Mouse (Mus musculus) v-Abl transformed pro-B cells (cell line): ENCODE results near the gene Ppp1r37.
"Not testable (repeated sequence)": the region's sequence is repeated elsewhere in the genome, so short reads cannot be mapped to it uniquely, and the experiment has no call there.

Source experiments
- in situ Hi-C, 2 experiments: fragments of 400-800 bp; cut with MboI; formaldehyde crosslinking; loops; one replicate each; pipeline ENCODE4 v1.15.1; 2025; ENCODE audit not compliant: unreplicated experiment in 2 of 2

The Ppp1r37 gene

GRCm38 (mm10) chr7:19562643-19563410 lies at the start of gene Ppp1r37:
TSS of gene Ppp1r37 (minus strand) at chr7:19563076.
- in situ Hi-C loops: no loop called here

DNA sequence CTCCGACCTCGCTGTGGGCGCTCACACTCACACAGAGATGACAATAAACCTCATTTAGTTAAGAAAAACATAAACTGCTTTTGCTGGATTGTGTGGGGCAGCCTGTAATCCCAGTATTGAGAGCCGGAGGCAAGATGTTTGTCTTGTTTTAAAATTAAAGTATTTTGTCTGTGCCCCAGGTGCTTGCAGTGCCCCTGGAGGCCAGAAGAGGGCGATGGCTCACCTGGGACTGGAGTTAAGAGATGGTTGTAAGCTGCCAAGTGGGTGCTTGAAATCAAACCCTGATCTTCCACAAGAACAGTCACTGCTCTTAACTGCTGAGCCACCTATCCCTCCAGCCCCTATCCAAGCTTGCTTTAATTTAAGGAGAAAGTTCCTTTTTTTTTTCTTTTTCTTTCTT lies 48.1 kb upstream of the Ppp1r37 start:
- in situ Hi-C loops: loop anchor here in 1 of 2 experiments (10.0 kb wide), 1 partner anchor 106 kb away; the partner anchor contains the start of genes Bloc1s3 and Trappc6a

DNA sequence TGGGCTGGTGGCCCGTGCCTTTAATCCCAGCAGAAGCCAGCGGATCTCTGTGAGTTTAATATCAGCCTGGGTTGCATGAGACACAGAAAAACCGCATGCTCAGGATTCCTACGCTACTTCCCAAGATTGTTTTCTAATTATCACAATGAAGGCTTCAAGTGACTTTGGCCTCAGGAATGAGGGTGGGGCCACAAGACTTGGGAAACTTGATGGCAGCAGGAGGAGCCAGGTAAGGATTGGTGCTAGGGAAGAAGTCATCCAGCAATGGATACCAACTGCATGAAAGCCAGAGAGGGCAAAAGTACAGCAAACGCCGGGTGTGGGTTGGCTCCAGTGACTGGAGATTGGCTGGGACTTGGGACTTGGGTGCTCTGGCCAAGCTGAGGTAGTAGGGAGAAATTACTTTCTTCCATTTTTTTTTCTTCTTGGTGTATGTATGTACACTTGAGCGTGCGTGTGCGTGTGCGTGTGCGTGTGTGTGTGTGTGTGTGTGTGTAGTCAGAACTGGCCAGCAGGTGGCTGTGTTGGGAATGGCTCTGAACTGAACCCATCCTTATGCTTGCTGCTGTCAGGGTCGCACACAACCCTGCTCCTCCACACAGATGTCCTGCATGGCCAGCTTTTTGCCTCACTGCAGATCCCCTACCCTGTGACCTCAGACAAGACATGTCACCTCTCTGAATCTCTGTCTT lies 46.9 kb upstream of the Ppp1r37 start:
- in situ Hi-C loops: loop anchor here in 1 of 2 experiments (10.0 kb wide), 1 partner anchor 105 kb away; the partner anchor contains the start of genes Bloc1s3 and Trappc6a

DNA sequence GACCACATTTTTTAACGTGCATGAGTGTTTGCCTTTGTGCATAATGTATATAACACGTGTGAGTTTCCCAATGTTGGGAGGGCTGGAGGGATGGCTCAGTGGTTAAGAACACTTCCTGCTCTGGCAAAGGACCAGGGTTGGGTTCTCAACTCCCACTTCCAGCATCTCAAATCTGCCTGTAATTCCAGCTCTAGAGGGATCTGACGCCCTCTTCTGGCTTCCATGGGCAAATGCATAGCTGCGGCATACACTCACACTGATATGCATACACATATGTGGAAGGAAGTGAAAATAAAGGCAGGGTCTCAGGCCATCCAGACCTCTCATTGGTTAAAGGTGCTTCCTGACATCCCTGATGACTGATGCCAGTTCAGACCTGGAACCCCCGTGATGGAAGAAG lies 44.4 kb upstream of the Ppp1r37 start:
- in situ Hi-C loops: no loop called here

- in situ Hi-C loops: not testable (repeated sequence)
These were observed 41.8 kb upstream of the Ppp1r37 start for GRCm38 (mm10) chr7:19604606-19605214.

GRCm38 (mm10) chr7:19603849-19604605 lies 41.2 kb upstream of the Ppp1r37 start, which contains the start of gene Clasrp:
TSS of gene Clasrp (minus strand) at chr7:19604486.
- in situ Hi-C loops: no loop called here

DNA sequence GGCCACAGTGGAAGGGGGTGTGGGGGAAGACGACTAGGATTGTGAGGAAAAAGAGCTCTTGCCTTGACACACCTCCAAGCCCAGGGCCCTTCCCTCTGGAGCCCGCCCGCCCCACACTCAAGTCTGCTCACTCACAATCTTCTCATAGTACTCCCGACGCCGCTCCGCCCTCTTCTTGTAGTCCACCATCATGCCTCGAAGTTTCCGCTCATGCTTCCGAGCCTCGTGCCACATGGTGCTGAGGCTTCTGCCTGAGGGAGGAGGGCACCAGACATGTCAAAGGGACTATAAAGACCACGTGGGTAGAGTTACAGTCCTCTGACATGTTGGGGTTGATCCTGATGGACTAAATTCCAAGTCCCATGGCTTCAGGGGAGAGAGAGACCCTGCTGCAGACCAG lies 40.2 kb upstream of the Ppp1r37 start:
- in situ Hi-C loops: no loop called here

- in situ Hi-C loops: no loop called here
These were observed 37.7 kb upstream of the Ppp1r37 start for GRCm38 (mm10) chr7:19600562-19600961.

DNA sequence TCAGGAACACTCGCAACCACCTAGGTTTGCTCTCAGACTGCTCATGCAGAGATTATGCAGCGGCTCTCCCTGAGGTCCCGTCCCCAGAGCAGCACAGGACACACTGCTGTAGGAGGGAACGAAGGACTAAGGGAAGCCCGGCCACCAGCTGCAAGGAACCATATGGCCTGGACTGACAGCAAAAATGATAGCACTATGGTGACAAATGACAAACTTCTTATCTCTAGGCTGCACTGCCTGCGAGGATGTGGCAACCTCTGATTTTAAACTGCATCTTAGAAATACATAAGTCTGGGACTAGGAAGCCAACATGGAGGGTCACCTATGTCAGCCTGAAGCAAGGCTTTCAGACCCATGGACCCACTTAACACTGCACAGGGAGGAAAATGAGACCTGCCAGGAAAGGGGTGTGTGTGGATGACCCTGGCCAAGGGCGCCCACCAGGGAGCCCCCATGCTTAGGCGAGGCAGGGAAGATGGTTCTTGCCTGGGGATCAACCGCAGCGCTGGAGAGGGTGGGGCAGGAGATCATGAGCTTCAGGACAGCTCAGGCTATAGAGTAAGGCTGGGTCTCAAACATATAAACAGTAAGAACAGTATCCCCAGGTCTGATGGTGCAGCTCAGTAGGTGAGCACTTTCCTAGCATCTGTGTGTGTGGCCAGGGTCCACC lies 30.3 kb upstream of the Ppp1r37 start:
- in situ Hi-C loops: loop anchor here (5.0 to 10.0 kb wide), 4 partner anchors 74 to 202 kb away; partner anchors contain the start of genes Cblc (in 1 of the 2) and Clptm1 (in 1 of the 2)

DNA sequence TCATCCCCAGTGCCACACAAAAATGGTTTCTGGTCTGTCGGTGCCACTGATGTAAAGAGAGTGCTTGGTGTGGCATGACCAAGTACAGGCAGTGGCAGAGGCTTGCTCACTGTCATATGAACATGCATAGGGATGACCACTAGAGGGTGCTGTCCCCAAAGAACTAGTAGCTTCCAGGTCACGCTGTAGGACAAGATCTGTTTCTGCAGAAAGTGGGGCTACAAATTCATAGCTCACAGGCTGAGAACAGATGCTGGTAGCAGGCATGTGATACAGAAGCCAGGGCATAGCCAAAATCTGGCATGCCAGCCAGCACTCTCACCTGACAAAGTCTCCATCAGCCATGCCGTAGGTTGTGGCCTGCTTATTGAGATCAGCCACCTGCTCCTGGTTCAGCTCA lies 27.0 kb upstream of the Ppp1r37 start:
- in situ Hi-C loops: loop anchor here (5.0 to 10.0 kb wide), 5 partner anchors 77 to 205 kb away; partner anchors contain the start of genes Cblc (in 1 of the 2) and Clptm1 (in 1 of the 2)

DNA sequence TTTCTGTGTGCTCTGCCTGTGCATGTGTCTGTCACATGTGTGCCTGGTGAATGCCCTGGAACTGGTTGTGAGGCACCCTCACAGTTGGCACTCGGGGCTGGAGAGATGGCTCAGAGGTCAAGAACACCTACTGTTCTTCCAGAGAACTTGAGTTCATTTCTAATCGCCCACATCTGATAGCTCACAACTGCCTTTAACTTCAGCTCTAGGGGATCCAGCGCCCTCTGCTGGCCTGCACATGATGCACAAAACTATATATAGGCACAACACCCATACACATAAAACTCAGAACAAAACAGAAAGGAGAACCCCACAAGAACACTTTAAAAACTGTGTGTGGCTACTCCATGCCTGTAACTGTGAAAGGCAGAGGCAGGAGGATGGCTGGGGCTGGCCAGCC lies 26.3 kb upstream of the Ppp1r37 start:
- in situ Hi-C loops: loop anchor here in 1 of 2 experiments (5.0 kb wide), 1 partner anchor 87 kb away; no protein-coding TSS in a partner anchor

DNA sequence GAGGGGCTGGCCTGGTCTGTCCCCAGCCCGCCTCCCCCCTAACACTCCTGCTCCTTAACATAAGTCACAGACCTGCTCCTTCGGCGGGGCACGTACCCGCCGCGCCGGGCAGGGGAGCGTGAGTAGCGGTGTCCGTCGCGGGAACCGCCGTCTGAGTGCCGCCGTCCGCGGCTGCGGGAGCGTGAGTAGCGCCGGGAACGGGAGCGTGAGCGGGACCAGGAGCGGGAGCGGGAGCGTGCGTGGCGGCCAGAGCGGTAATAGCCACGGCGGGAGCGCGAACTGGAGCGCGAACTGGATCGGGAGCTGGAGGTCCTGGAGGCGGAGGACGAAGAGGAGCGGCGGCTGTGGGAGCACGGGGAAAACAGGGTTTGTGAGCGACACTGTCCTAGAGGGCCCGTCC lies 23.4 kb upstream of the Ppp1r37 start:
- in situ Hi-C loops: loop anchor here in 1 of 2 experiments (5.0 kb wide), 1 partner anchor 84 kb away; no protein-coding TSS in a partner anchor

DNA sequence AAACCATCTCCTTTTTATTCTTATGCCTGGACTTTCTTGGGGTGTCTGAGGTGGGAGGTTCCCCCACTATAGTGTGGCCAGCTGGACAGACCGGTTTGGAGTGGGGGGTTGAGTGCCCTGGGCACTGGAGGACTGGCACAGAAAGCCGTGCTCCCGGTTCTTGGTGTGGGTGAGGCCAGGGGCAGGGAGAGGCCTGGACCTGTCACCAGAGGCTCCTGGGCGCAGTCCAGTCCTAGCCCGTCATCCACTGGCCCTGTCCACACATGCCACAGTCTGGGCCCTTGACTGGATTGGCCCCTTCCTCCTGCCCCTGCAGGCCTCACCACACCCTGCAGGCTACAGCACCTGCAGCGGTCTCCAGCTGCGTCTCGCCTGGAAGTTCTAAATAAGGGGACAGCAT lies 17.8 kb upstream of the Ppp1r37 start:
- in situ Hi-C loops: no loop called here

GRCm38 (mm10) chr7:19579751-19580150 lies 16.9 kb upstream of the Ppp1r37 start:
- in situ Hi-C loops: loop anchor here in 1 of 2 experiments (5.0 kb wide), 1 partner anchor 72 kb away; the partner anchor contains the start of genes Bloc1s3 and Trappc6a

DNA sequence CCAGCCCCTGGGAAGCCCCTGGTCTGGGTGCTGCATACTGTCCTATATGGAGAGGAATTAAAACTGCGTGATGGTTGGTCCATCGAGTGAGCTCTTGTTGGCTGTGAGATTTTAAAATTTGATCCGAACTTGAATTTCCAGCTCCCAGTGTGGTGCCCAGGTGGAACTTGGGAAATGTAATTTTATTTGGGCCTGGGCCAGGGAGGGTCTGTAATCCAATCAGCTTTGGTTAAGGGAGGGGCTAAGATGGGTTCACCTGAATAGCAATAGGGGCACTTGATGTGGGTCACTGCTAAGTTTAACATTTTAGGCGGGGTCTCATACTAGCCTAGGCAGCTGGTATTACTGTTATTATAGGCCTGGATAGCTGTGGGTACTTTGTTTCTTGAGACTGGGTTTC lies 15.6 kb upstream of the Ppp1r37 start:
- in situ Hi-C loops: loop anchor here in 1 of 2 experiments (5.0 kb wide), 1 partner anchor 71 kb away; the partner anchor contains the start of genes Bloc1s3 and Trappc6a

GRCm38 (mm10) chr7:19577877-19578414 lies 15.1 kb upstream of the Ppp1r37 start:
- in situ Hi-C loops: loop anchor here in 1 of 2 experiments (5.0 kb wide), 1 partner anchor 71 kb away; the partner anchor contains the start of genes Bloc1s3 and Trappc6a

DNA sequence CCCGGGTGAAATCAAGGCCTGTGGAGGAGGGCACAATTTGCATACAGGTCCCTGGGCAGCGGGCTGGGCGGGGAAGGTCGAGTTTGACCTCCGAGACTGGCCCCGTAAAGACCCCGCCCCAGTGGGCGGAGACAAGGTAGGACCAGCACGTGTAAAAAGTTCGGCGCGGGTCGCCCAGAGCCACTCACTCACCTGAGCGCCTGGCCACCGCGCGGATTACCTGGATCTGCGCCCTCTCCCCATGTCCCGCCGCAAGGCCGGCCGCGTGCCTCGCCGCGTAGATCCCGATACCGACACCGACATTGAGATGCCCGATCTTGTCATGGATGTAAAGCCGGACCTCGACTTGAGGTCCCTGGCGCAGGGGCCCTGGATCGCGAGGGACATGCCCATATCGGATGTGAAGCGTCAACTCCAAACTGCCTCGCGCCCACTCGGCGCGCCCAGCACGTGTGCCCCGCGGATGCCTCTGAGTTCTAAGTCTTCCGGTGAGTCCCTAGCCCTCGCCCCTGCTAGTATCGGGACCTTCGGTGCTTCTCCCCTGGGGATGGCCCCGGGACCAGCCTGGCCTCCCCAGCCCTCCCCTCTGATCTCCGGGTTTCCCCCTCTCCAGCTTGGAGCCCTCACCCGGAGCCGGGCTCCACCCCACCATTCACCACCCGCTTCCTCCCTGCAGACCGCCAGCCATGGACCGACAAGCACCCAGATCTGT lies 14.4 kb upstream of the Ppp1r37 start, which contains the start of the genes Zfp296 and Gemin7:
Zfp296 (plus strand) TSS at position 147 of the 712 bp plus-strand sequence.
Gemin7 (minus strand) TSS at position 455 of the 712 bp plus-strand sequence.
- in situ Hi-C loops: loop anchor here in 1 of 2 experiments (5.0 kb wide), 1 partner anchor 70 kb away; the partner anchor contains the start of genes Bloc1s3 and Trappc6a

DNA sequence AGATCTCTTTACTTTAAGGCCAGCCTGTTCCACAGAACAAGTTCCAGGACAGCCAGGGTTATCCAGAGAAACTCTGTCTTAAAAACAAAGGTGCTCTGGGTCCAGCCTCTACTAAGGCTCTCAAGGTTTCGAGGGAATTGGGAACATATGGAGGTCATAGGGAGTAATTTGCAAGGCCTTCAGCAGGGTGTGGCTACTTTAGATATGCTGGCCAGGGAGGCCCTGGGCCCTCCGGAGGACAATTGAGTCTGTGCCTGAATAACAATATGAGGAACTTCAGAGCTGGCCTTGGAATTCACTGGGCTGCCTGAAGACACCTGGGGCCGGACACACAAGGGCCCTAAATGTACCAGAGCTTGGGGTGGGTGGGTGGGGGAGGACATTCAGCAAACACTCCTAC lies 12.7 kb upstream of the Ppp1r37 start:
- in situ Hi-C loops: loop anchor here in 1 of 2 experiments (5.0 kb wide), 1 partner anchor 68 kb away; the partner anchor contains the start of genes Bloc1s3 and Trappc6a
